Mouse (Mus musculus) monocyte, adult 2 months (primary cell): Measurements from ENCODE around the gene Tmem189.
"Not testable (repeated sequence)": the region's sequence is repeated elsewhere in the genome, so short reads cannot be mapped to it uniquely, and the experiment has no call there.

Experiments used
- DNase-seq, 2 experiments: peaks; one replicate each; pipeline ENCODE4 v3.0.0; 2022; ENCODE audit warnings: low spot score in 2 of 2, low read depth in 1 of 2

Tmem189 gene

GRCm38 (mm10) chr2:167654911-167655600, 34.6 kb downstream of the Tmem189 start:
- DNase-seq, result no peak

GRCm38 (mm10) chr2:167652694-167653093, 36.9 kb downstream of the Tmem189 start:
- no peak for DNase-seq

- DNase-seq, result no peak
Measured at GRCm38 (mm10) chr2:167651622-167652021, 38.0 kb downstream of the Tmem189 start.

- peak; percentile 62 to 64 for DNase-seq
Measured at GRCm38 (mm10) chr2:167649290-167650032, 40.2 kb downstream of the Tmem189 start.

- DNase-seq, result no peak
Measured at GRCm38 (mm10) chr2:167646411-167646810, 43.2 kb downstream of the Tmem189 start.

GRCm38 (mm10) chr2:167643356-167644052, 46.1 kb downstream of the Tmem189 start:
- DNase-seq, result not testable (repeated sequence)

GRCm38 (mm10) chr2:167642164-167642563, 47.5 kb downstream of the Tmem189 start:
- DNase-seq, result no peak

- DNase-seq, result peak in 1 of 2 experiments; percentile 57
Measured at GRCm38 (mm10) chr2:167641337-167641736, 48.3 kb downstream of the Tmem189 start.

- DNase-seq, result no peak
Measured at GRCm38 (mm10) chr2:167640279-167640678, 49.3 kb downstream of the Tmem189 start.

- no peak for DNase-seq
Measured at GRCm38 (mm10) chr2:167634865-167635512, 54.6 kb downstream of the Tmem189 start.

GRCm38 (mm10) chr2:167634338-167634770, 55.3 kb downstream of the Tmem189 start:
- DNase-seq, result peak; percentile 87 to 90

- DNase-seq, result no peak
Measured at GRCm38 (mm10) chr2:167633537-167633872, 56.1 kb downstream of the Tmem189 start.

GRCm38 (mm10) chr2:167632731-167633536, 56.7 kb downstream of the Tmem189 start:
- no peak for DNase-seq

GRCm38 (mm10) chr2:167631591-167632448, 57.8 kb downstream of the Tmem189 start, which contains the start of gene Ube2v1:
TSS of gene Ube2v1 (minus strand) at chr2:167632095.
- peak; percentile 92 to 97 for DNase-seq

GRCm38 (mm10) chr2:167631181-167631590, 58.4 kb downstream of the Tmem189 start:
- no peak for DNase-seq

- DNase-seq, result no peak
Measured at GRCm38 (mm10) chr2:167630421-167630820, 59.2 kb downstream of the Tmem189 start.

GRCm38 (mm10) chr2:167629665-167630209, 59.9 kb downstream of the Tmem189 start:
- no peak for DNase-seq

- no peak for DNase-seq
Measured at GRCm38 (mm10) chr2:167628872-167629271, 60.8 kb downstream of the Tmem189 start.

GRCm38 (mm10) chr2:167627019-167627418, 62.6 kb downstream of the Tmem189 start:
- DNase-seq, result no peak
